ENCODE assay signal across 14 mouse cellular contexts in the genomic region with DNA sequence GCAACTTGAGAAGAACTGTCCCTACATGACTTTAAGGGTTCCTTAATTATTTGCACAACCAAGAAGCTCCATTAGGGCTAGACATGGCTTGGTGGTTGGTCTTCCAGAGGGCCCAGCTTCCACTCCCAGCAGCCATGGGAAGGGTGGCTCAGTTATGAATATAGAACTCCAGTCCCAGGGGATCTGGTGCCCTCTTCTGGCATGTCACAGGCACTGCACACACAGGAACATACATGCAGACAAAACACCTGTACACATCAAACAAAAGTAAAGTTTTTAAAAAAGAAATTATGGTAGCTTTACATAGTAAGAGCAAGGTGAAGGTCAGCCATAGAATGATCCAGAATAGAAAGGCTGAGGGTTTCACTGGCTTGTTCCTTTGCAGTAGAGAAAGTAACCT. TPM values are rescaled to one million over a fixed set of nuclear protein-coding genes. Genes with fewer than 3 reads are reported as not detected.
DNase-seq lines count a peak whose midpoint lies in the region; ATAC-seq and TF ChIP-seq lines count a peak whose summit lies in the region.
"Had no signal": no experiment of that assay in that cellular context is flagged by ENCODE, and none has a peak within 500 bp of the region (broad histone marks: within the 10 kb centered on the region; RNA-seq: fewer than 3 reads in every experiment).

No protein-coding gene starts in this region.

- H3K9me3 ChIP-seq in hindbrain, postnatal 0 days (ENCODE audit: low read length): no peaks in the 10 kb centered on the region
- H3K9me3 ChIP-seq in hindbrain, embryonic 12.5 days (replicated peaks): no peaks in the 10 kb centered on the region
- no peaks in the 10 kb centered on the region; the same call in 1 of the 2 replicates for H3K9me3 ChIP-seq in heart, embryonic 12.5 days (replicated peaks)
- H3K9me3 ChIP-seq: embryonic facial prominence, embryonic 15.5 days; limb, embryonic 10.5 days; megakaryocyte, embryonic 14.5 days had no signal

- no peaks in the 10 kb centered on the region for H3K27me3 ChIP-seq in hindbrain, postnatal 0 days (ENCODE audit: insufficient read depth, low read length)
- H3K27me3 ChIP-seq in hindbrain, embryonic 12.5 days: no peaks in the 10 kb centered on the region
- H3K27me3 ChIP-seq in heart, embryonic 12.5 days (replicated peaks): no peaks in the 10 kb centered on the region
- H3K27me3 ChIP-seq: embryonic facial prominence, embryonic 15.5 days; megakaryocyte, embryonic 14.5 days had no signal

- H3K4me3 ChIP-seq in hindbrain, postnatal 0 days (ENCODE audit: low read length): no peak overlapping the region
- H3K4me3 ChIP-seq in hindbrain, embryonic 12.5 days: no peak overlapping the region
- no peak overlapping the region for H3K4me3 ChIP-seq in heart, embryonic 12.5 days
- H3K4me3 ChIP-seq: embryonic facial prominence, embryonic 15.5 days; limb, embryonic 10.5 days; megakaryocyte, embryonic 14.5 days had no signal

- H3K4me1 ChIP-seq in hindbrain, postnatal 0 days (ENCODE audit: insufficient read depth, low read length): no peaks in the 10 kb centered on the region
- H3K4me1 ChIP-seq in hindbrain, embryonic 12.5 days: no peaks in the 10 kb centered on the region
- no peaks in the 10 kb centered on the region for H3K4me1 ChIP-seq in heart, embryonic 12.5 days (replicated peaks)
- H3K4me1 ChIP-seq: embryonic facial prominence, embryonic 15.5 days; limb, embryonic 10.5 days had no signal

- no peak for ATAC-seq in hindbrain, postnatal 0 days
- no peak for ATAC-seq in hindbrain, embryonic 12.5 days (ENCODE audit: low FRiP score)
- peak; percentile 82 for ATAC-seq in megakaryocyte, adult 5-6 weeks (ENCODE audit: poor library complexity, severe bottlenecking)
- no peak for ATAC-seq in heart, embryonic 12.5 days (ENCODE audit: insufficient number of reproducible peaks, low FRiP score)

- DNase-seq in hindbrain, postnatal 0 days (ENCODE audit: low spot score): no peak
- peak; percentile 13 for DNase-seq in retina, embryonic 14.5 days (ENCODE audit: low spot score)
- no peak for DNase-seq in retina, postnatal 1 day
- peak; percentile 64 for DNase-seq in ZHBTc4 (ENCODE audit: low read depth, low spot score)
- no peak for DNase-seq in layer of hippocampus, postnatal 36 days
- DNase-seq: adrenal gland, adult 8-10 months; cerebellum, adult 2 months; kidney, postnatal 25 days had no signal

- no peak overlapping the region for H3K27ac ChIP-seq in hindbrain, postnatal 0 days
- H3K27ac ChIP-seq in hindbrain, embryonic 12.5 days: no peak overlapping the region
- H3K27ac ChIP-seq in heart, embryonic 12.5 days (ENCODE audit: poor library complexity, severe bottlenecking): no peak overlapping the region
- H3K27ac ChIP-seq: embryonic facial prominence, embryonic 15.5 days; limb, embryonic 10.5 days had no signal

- TF ChIP-seq CTCF in hindbrain, postnatal 0 days (IDR thresholded peaks at IDR 0.05; ENCODE audit: low read depth): peak; percentile 60

- no peaks in the 10 kb centered on the region for H3K36me3 ChIP-seq in hindbrain, postnatal 0 days (ENCODE audit: insufficient read depth, low read length)
- H3K36me3 ChIP-seq in hindbrain, embryonic 12.5 days: no peaks in the 10 kb centered on the region
- H3K36me3 ChIP-seq in heart, embryonic 12.5 days: peaks cover 64% of the 10 kb centered on the region

- no peak overlapping the region for H3K4me2 ChIP-seq in hindbrain, postnatal 0 days (ENCODE audit: low read depth, low read length)
- H3K4me2 ChIP-seq in hindbrain, embryonic 12.5 days (replicated peaks): no peak overlapping the region
- no peak overlapping the region for H3K4me2 ChIP-seq in heart, embryonic 12.5 days
- H3K4me2 ChIP-seq: embryonic facial prominence, embryonic 15.5 days had no signal

- no peak overlapping the region for H3K9ac ChIP-seq in hindbrain, postnatal 0 days (replicated peaks; ENCODE audit: low read length)
- H3K9ac ChIP-seq in hindbrain, embryonic 12.5 days: no peak overlapping the region
- no peak overlapping the region for H3K9ac ChIP-seq in heart, embryonic 12.5 days
- H3K9ac ChIP-seq: embryonic facial prominence, embryonic 15.5 days had no signal

RNA-seq across cellular contexts. Expression of a gene that starts 17.7 kb away (rescaled TPM):
- 54.6 and 60.7 TPM in 2 replicates for total RNA-seq in hindbrain, postnatal 0 days (2014; rRNA removed)
- 204 and 220 TPM in 2 replicates for polyA plus RNA-seq in hindbrain, postnatal 0 days (2015; fragmentation: Nextera tagmentation; extraction: Ambion mirVana)
- polyA plus RNA-seq in hindbrain, embryonic 12.5 days (2016; fragmentation: Nextera tagmentation; extraction: Ambion mirVana): 226 and 235 TPM in 2 replicates
- 83.8 and 85.1 TPM in 2 replicates for total RNA-seq in megakaryocyte, adult 5-6 weeks (2015)
- total RNA-seq in megakaryocyte, adult 5-6 weeks (2017): 100 and 117 TPM in 2 replicates
- 142 and 148 TPM in 2 replicates for polyA plus RNA-seq in heart, embryonic 12.5 days (2016; fragmentation: Nextera tagmentation; extraction: Ambion mirVana)
- 10 to 100 TPM; 69.3 to 70.2 TPM for total RNA-seq in layer of hippocampus, postnatal 36 days (2021)

RNA-seq across cellular contexts. Expression of a gene that starts 51.4 kb away (rescaled TPM):
- 0.94 and 1.7 TPM in 2 replicates for total RNA-seq in hindbrain, postnatal 0 days (2014; rRNA removed)
- 0.73 and 0.79 TPM in 2 replicates for polyA plus RNA-seq in hindbrain, postnatal 0 days (2015; fragmentation: Nextera tagmentation; extraction: Ambion mirVana)
- 3.6 and 4.3 TPM in 2 replicates for polyA plus RNA-seq in hindbrain, embryonic 12.5 days (2016; fragmentation: Nextera tagmentation; extraction: Ambion mirVana)
- 3.4 and 5.0 TPM in 2 replicates for total RNA-seq in megakaryocyte, adult 5-6 weeks (2015)
- total RNA-seq in megakaryocyte, adult 5-6 weeks (2017): 5.3 and 6.9 TPM in 2 replicates
- polyA plus RNA-seq in heart, embryonic 12.5 days (2016; fragmentation: Nextera tagmentation; extraction: Ambion mirVana): 5.1 and 5.9 TPM in 2 replicates
- total RNA-seq in layer of hippocampus, postnatal 36 days (2021): under 1 TPM; 0.70 to 0.76 TPM

Comparison
In these comparisons a context has a peak if more than half of its experiments do, and no peak if none do; other contexts are left out.
1. DNase-seq: peak in retina, embryonic 14.5 days (single experiment) and ZHBTc4 (single experiment); none in hindbrain, postnatal 0 days (single experiment), retina, postnatal 1 day (single experiment) and layer of hippocampus, postnatal 36 days (0 of 2).